Mouse (Mus musculus) embryonic facial prominence, embryonic 12.5 days (tissue): ENCODE data around the gene Usp39. TPM values are rescaled to one million over a fixed set of nuclear protein-coding genes. Genes with fewer than 3 reads are reported as not detected.

Source experiments
- ATAC-seq: fragments of 200-750 bp; cut with Nextera tagmentation; 2 replicates; pipeline ENCODE4 v1.8.0; 2017; ENCODE audit not compliant: insufficient number of reproducible peaks, insufficient read depth, low FRiP score, low TSS enrichment
- H3K27ac ChIP-seq: fragments of 300-500 bp; sonication (generic); 2 replicates; pipeline ENCODE4 v1.5.1; 2016; ENCODE audit warnings: mild to moderate bottlenecking
- H3K27me3 ChIP-seq: fragments of 300-500 bp; sonication (generic); 2 replicates; pipeline ENCODE4 v1.6.1; 2016; ENCODE audit warnings: mild to moderate bottlenecking, moderate library complexity
- H3K36me3 ChIP-seq: fragments of 300-500 bp; sonication (generic); 2 replicates; pipeline ENCODE4 v1.6.1; 2016; ENCODE audit warnings: mild to moderate bottlenecking
- H3K4me1 ChIP-seq: fragments of 300-500 bp; sonication (generic); 2 replicates; pipeline ENCODE4 v1.6.1; 2016
- H3K4me2 ChIP-seq: fragments of 300-500 bp; sonication (generic); replicated peaks from 2 replicates; pipeline ENCODE4 v1.6.1; 2016; ENCODE audit warnings: mild to moderate bottlenecking, moderate library complexity
- H3K4me3 ChIP-seq: fragments of 300-500 bp; sonication (generic); 2 replicates; pipeline ENCODE4 v1.5.1; 2016; ENCODE audit warnings: mild to moderate bottlenecking
- H3K9ac ChIP-seq: fragments of 300-500 bp; sonication (generic); 2 replicates; pipeline ENCODE4 v1.6.1; 2016; ENCODE audit warnings: mild to moderate bottlenecking, moderate library complexity
- H3K9me3 ChIP-seq: fragments of 300-500 bp; sonication (generic); 2 replicates; pipeline ENCODE4 v1.6.1; 2016; ENCODE audit warnings: mild to moderate bottlenecking, moderate library complexity
- WGBS: fragments of 180-500 bp; shearing (Covaris S2); methylation state at CpG from one replicate; pipeline ENCODE4 v1.1.7; 2016; 5-methylcytosine and 5-hydroxymethylcytosine counted together
- polyA plus RNA-seq: library from polyadenylated mRNA; unstranded; fragments of >200 nt; fragmentation: Nextera tagmentation; extraction: Ambion mirVana; gene quantifications from 2 replicates; pipeline ENCODE4 v1.2.1, GENCODE M21; 2016

Usp39 gene
- polyA plus RNA-seq, 1 experiment from 2014 or later, result 64.5 TPM

- 84% methylated on average over 11 of the region's 11 CpGs for whole genome bisulfite sequencing
- Histone ChIP-seq H3K9me3 (no peaks in the 10 kb centered on the region), H3K27me3 (no peaks in the 10 kb centered on the region), H3K27ac (no peak overlapping the region), H3K9ac (no peak overlapping the region), H3K4me3 (no peak overlapping the region), H3K4me1 (peaks cover 19% of the 10 kb centered on the region), H3K36me3 (peaks cover 27% of the 10 kb centered on the region), H3K4me2 (no peak overlapping the region)
- ATAC-seq, result no peak
These were observed 15.1 kb upstream of the Usp39 start for GRCm38 (mm10) chr6:72359891-72360598.

- 69% methylated on average over 2 of the region's 2 CpGs for WGBS
- ATAC-seq, result no peak
- H3K4me1 ChIP-seq, result peaks cover 25% of the 10 kb centered on the region
These were observed 14.4 kb upstream of the Usp39 start for GRCm38 (mm10) chr6:72359343-72359742.

GRCm38 (mm10) chr6:72358086-72358764 is 13.2 kb upstream of the Usp39 start:
- no peak overlapping the region for H3K9ac ChIP-seq
- H3K4me2 ChIP-seq, result no peak overlapping the region
- H3K9me3 ChIP-seq, result no peaks in the 10 kb centered on the region
- 90% methylated on average over 10 of the region's 10 CpGs for WGBS
- H3K27me3 ChIP-seq, result no peaks in the 10 kb centered on the region
- H3K27ac ChIP-seq, result no peak overlapping the region
- no peak overlapping the region for H3K4me3 ChIP-seq
- H3K36me3 ChIP-seq, result peaks cover 27% of the 10 kb centered on the region
- H3K4me1 ChIP-seq, result peaks cover 29% of the 10 kb centered on the region
- ATAC-seq, result no peak

More at GRCm38 (mm10) chr6:72359343-72359742, 14.4 kb upstream of the Usp39 start:
- no peak overlapping the region for H3K4me2 ChIP-seq
- H3K9ac ChIP-seq, result no peak overlapping the region
- H3K27me3 ChIP-seq, result no peaks in the 10 kb centered on the region
- no peak overlapping the region for H3K4me3 ChIP-seq
- H3K9me3 ChIP-seq, result no peaks in the 10 kb centered on the region
- H3K36me3 ChIP-seq, result peaks cover 27% of the 10 kb centered on the region
- H3K27ac ChIP-seq, result no peak overlapping the region

GRCm38 (mm10) chr6:72357164-72358079 is 12.4 kb upstream of the Usp39 start:
- no peak for ATAC-seq
- H3K9me3 ChIP-seq, result no peaks in the 10 kb centered on the region
- 0 out of 2 replicates have a peak overlapping the region, but pooled peaks have one; percentile 0 for H3K9ac ChIP-seq
- H3K4me2 ChIP-seq, result no peak overlapping the region
- peaks cover 37% of the 10 kb centered on the region for H3K4me1 ChIP-seq
- H3K27ac ChIP-seq, result no peak overlapping the region
- no peaks in the 10 kb centered on the region for H3K27me3 ChIP-seq
- H3K36me3 ChIP-seq, result peaks cover 27% of the 10 kb centered on the region
- WGBS, result 87% methylated on average over 5 of the region's 5 CpGs
- no peak overlapping the region for H3K4me3 ChIP-seq

- Histone ChIP-seq H3K4me2 (peak overlapping the region; percentile 92), H3K4me1 (peaks cover 39% of the 10 kb centered on the region; the same call in 1 of the 2 replicates), H3K36me3 (peaks cover 27% of the 10 kb centered on the region), H3K4me3 (peak overlapping the region; percentile 54), H3K27ac (no peak overlapping the region), H3K9me3 (no peaks in the 10 kb centered on the region), H3K27me3 (no peaks in the 10 kb centered on the region), H3K9ac (peak overlapping the region; percentile 60)
- no peak; the same call in 1 of the 2 replicates for ATAC-seq
- WGBS, result 35% methylated on average over 7 of the region's 8 CpGs
These were observed 11.1 kb upstream of the Usp39 start for GRCm38 (mm10) chr6:72356001-72356532.

GRCm38 (mm10) chr6:72355066-72355911 is 10.3 kb upstream of the Usp39 start, which contains the start of gene Tmem150a:
Tmem150a (plus strand) TSS chr6:72355447.
- WGBS, result under 1% methylated on average over 71 of the region's 71 CpGs
- ATAC-seq, result peak; percentile 73
- Histone ChIP-seq H3K9me3 (no peaks in the 10 kb centered on the region), H3K9ac (peak within 1 kb of the TSS; percentile 60), H3K4me2 (peak within 1 kb of the TSS; percentile 92), H3K4me3 (peak within 1 kb of the TSS; percentile 54), H3K27ac (0 out of 2 replicates have a peak within 1 kb of the TSS, but pooled peaks have one; percentile 18), H3K36me3 (peaks cover 30% of the 10 kb centered on the region), H3K4me1 (peaks cover 37% of the 10 kb centered on the region; the same call in 1 of the 2 replicates), H3K27me3 (no peaks in the 10 kb centered on the region)

GRCm38 (mm10) chr6:72354025-72354424 is 9.0 kb upstream of the Usp39 start:
- no peak for ATAC-seq
- peaks cover 37% of the 10 kb centered on the region; the same call in 1 of the 2 replicates for H3K4me1 ChIP-seq
- no peaks in the 10 kb centered on the region for H3K9me3 ChIP-seq
- peaks cover 31% of the 10 kb centered on the region for H3K36me3 ChIP-seq
- H3K27ac ChIP-seq, result no peak overlapping the region
- H3K4me3 ChIP-seq, result no peak overlapping the region
- H3K9ac ChIP-seq, result no peak overlapping the region
- H3K4me2 ChIP-seq, result no peak overlapping the region
- WGBS, result 57% methylated on average over 1 of the region's 1 CpGs
- H3K27me3 ChIP-seq, result no peaks in the 10 kb centered on the region

- Histone ChIP-seq H3K4me2 (no peak overlapping the region), H3K9me3 (no peaks in the 10 kb centered on the region), H3K27ac (0 out of 2 replicates have a peak overlapping the region, but pooled peaks have one; percentile 32), H3K4me3 (no peak overlapping the region), H3K4me1 (peaks cover 44% of the 10 kb centered on the region), H3K27me3 (no peaks in the 10 kb centered on the region), H3K36me3 (peaks cover 21% of the 10 kb centered on the region), H3K9ac (no peak overlapping the region)
- no peak for ATAC-seq
- WGBS, result 46% methylated on average over 5 of the region's 5 CpGs
These were observed 7.8 kb upstream of the Usp39 start for GRCm38 (mm10) chr6:72352636-72353405.

- Histone ChIP-seq H3K9me3 (no peaks in the 10 kb centered on the region), H3K27ac (no peak overlapping the region), H3K36me3 (peaks cover 16% of the 10 kb centered on the region), H3K27me3 (no peaks in the 10 kb centered on the region), H3K4me1 (peaks cover 39% of the 10 kb centered on the region), H3K4me3 (no peak overlapping the region), H3K9ac (no peak overlapping the region), H3K4me2 (no peak overlapping the region)
- ATAC-seq, result no peak
- 94% methylated on average over 2 of the region's 2 CpGs for WGBS
These were observed 5.2 kb upstream of the Usp39 start for GRCm38 (mm10) chr6:72350214-72350613.

GRCm38 (mm10) chr6:72348411-72348810 is 3.4 kb upstream of the Usp39 start:
- peak overlapping the region; percentile 78 for H3K4me2 ChIP-seq
- no peak for ATAC-seq
- peak overlapping the region; percentile 68; the same call in 1 of the 2 replicates for H3K4me3 ChIP-seq
- H3K9me3 ChIP-seq, result no peaks in the 10 kb centered on the region
- H3K4me1 ChIP-seq, result peaks cover 40% of the 10 kb centered on the region
- no peak overlapping the region for H3K27ac ChIP-seq
- H3K36me3 ChIP-seq, result peaks cover 16% of the 10 kb centered on the region
- WGBS, result 89% methylated on average over 10 of the region's 10 CpGs
- H3K9ac ChIP-seq, result no peak overlapping the region
- H3K27me3 ChIP-seq, result no peaks in the 10 kb centered on the region
